ENCODE assay signal across 22 mouse cellular contexts in genomic region chr1:135182975-135183374, GRCm38 (mm10). TPM values are rescaled to one million over a fixed set of nuclear protein-coding genes. Genes with fewer than 3 reads are reported as not detected.
DNase-seq lines count a peak whose midpoint lies in the region; ATAC-seq and TF ChIP-seq lines count a peak whose summit lies in the region.
"Had no signal": no experiment of that assay in that cellular context is flagged by ENCODE, and none has a peak within 500 bp of the region (broad histone marks: within the 10 kb centered on the region; RNA-seq: fewer than 3 reads in every experiment).

No protein-coding gene starts in this region.

- no peak for TF ChIP-seq EP300 in stomach, postnatal 0 days (optimal IDR thresholded peaks at IDR 0.05)

- no peak overlapping the region for H3K4me2 ChIP-seq in forebrain, embryonic 13.5 days
- H3K4me2 ChIP-seq in lung, embryonic 16.5 days (ENCODE audit: low read depth, low read length) = no peak overlapping the region
- H3K4me2 ChIP-seq in liver, embryonic 15.5 days = no peak overlapping the region
- no peak overlapping the region for H3K4me2 ChIP-seq in stomach, postnatal 0 days (replicated peaks; ENCODE audit: low read depth)
- H3K4me2 ChIP-seq: embryonic facial prominence, embryonic 13.5 days; limb, embryonic 13.5 days; lung, embryonic 14.5 days; midbrain, embryonic 11.5 days had no signal

- DNase-seq in forebrain, embryonic 10.5 days (ENCODE audit: extremely low spot score, low spot score) = no peak
- no peak for DNase-seq in lung, adult 18-20 months
- peak; percentile 55 for DNase-seq in stomach, postnatal 0 days (ENCODE audit: low spot score)
- no peak for DNase-seq in gastrocnemius, adult 8-10 months (ENCODE audit: low spot score in 2 of 2)
- no peak for DNase-seq in gastrocnemius, postnatal 4 days (ENCODE audit: low spot score in 2 of 2)
- DNase-seq: cerebellum, adult 9-10 months; forebrain, postnatal 0 days; heart, postnatal 36 days; lung, embryonic 14.5 days; thymus, adult 2 months had no signal

- peak overlapping the region; percentile 30; the same call in 1 of the 2 replicates for H3K27ac ChIP-seq in forebrain, embryonic 10.5 days
- H3K27ac ChIP-seq in forebrain, embryonic 13.5 days = no peak overlapping the region
- no peak overlapping the region for H3K27ac ChIP-seq in lung, embryonic 16.5 days (ENCODE audit: low read length)
- no peak overlapping the region for H3K27ac ChIP-seq in liver, embryonic 15.5 days (replicated peaks)
- peak overlapping the region; percentile 88 for H3K27ac ChIP-seq in stomach, postnatal 0 days (replicated peaks)
- H3K27ac ChIP-seq: embryonic facial prominence, embryonic 13.5 days; hindbrain, postnatal 0 days; kidney, postnatal 0 days; limb, embryonic 13.5 days had no signal

- no peak for ATAC-seq in forebrain, embryonic 13.5 days
- ATAC-seq in lung, embryonic 16.5 days (ENCODE audit: low read depth) = 0 out of 2 replicates have a peak, but pooled peaks have one; percentile 36
- ATAC-seq in liver, embryonic 15.5 days (ENCODE audit: insufficient read depth) = peak; percentile 56
- peak; percentile 34 for ATAC-seq in stomach, postnatal 0 days (ENCODE audit: low FRiP score, low TSS enrichment)
- ATAC-seq: forebrain, postnatal 0 days; hindbrain, postnatal 0 days had no signal

- peaks cover 19% of the 10 kb centered on the region for H3K27me3 ChIP-seq in forebrain, embryonic 10.5 days (ENCODE audit: poor library complexity, severe bottlenecking)
- no peaks in the 10 kb centered on the region for H3K27me3 ChIP-seq in forebrain, embryonic 13.5 days
- H3K27me3 ChIP-seq in lung, embryonic 16.5 days (ENCODE audit: control insufficient read depth, insufficient read depth, low read depth, low read length) = no peaks in the 10 kb centered on the region
- H3K27me3 ChIP-seq in liver, embryonic 15.5 days = peaks cover 14% of the 10 kb centered on the region; the same call in 1 of the 2 replicates
- no peaks in the 10 kb centered on the region for H3K27me3 ChIP-seq in stomach, postnatal 0 days (ENCODE audit: control insufficient read depth, insufficient read depth, low read length)

- WGBS in forebrain, embryonic 10.5 days = 69% methylated on average over 3 of the region's 3 CpGs
- WGBS in forebrain, embryonic 13.5 days = 68% methylated on average over 3 of the region's 3 CpGs
- WGBS in lung, embryonic 16.5 days = 57% methylated on average over 3 of the region's 3 CpGs
- WGBS in liver, embryonic 15.5 days (ENCODE audit: insufficient replicate concordance) = 36% methylated on average over 3 of the region's 3 CpGs
- 43% methylated on average over 3 of the region's 3 CpGs for WGBS in stomach, postnatal 0 days

- TF ChIP-seq CTCF in stomach, postnatal 0 days (IDR thresholded peaks at IDR 0.05; ENCODE audit: low read depth) = no peak

- H3K36me3 ChIP-seq in forebrain, embryonic 10.5 days (replicated peaks) = no peaks in the 10 kb centered on the region
- no peaks in the 10 kb centered on the region for H3K36me3 ChIP-seq in forebrain, embryonic 13.5 days (ENCODE audit: poor library complexity, severe bottlenecking)
- H3K36me3 ChIP-seq in lung, embryonic 16.5 days (ENCODE audit: control insufficient read depth, insufficient read depth, low read length) = no peaks in the 10 kb centered on the region
- no peaks in the 10 kb centered on the region for H3K36me3 ChIP-seq in liver, embryonic 15.5 days (replicated peaks)
- H3K36me3 ChIP-seq in stomach, postnatal 0 days (ENCODE audit: control insufficient read depth, insufficient read depth, low read length) = no peaks in the 10 kb centered on the region
- H3K36me3 ChIP-seq: embryonic facial prominence, embryonic 13.5 days; limb, embryonic 13.5 days had no signal

- no peaks in the 10 kb centered on the region for H3K9me3 ChIP-seq in forebrain, embryonic 10.5 days
- H3K9me3 ChIP-seq in forebrain, embryonic 13.5 days (replicated peaks) = no peaks in the 10 kb centered on the region
- no peaks in the 10 kb centered on the region for H3K9me3 ChIP-seq in lung, embryonic 16.5 days (ENCODE audit: control insufficient read depth, low read length)
- no peaks in the 10 kb centered on the region for H3K9me3 ChIP-seq in liver, embryonic 15.5 days (replicated peaks)
- H3K9me3 ChIP-seq in stomach, postnatal 0 days (ENCODE audit: control insufficient read depth, low read length) = no peaks in the 10 kb centered on the region
- H3K9me3 ChIP-seq: embryonic facial prominence, embryonic 13.5 days; limb, embryonic 13.5 days had no signal

- H3K4me3 ChIP-seq in forebrain, embryonic 10.5 days = no peak overlapping the region
- no peak overlapping the region for H3K4me3 ChIP-seq in forebrain, embryonic 13.5 days
- H3K4me3 ChIP-seq in lung, embryonic 16.5 days (ENCODE audit: low read length) = no peak overlapping the region
- no peak overlapping the region for H3K4me3 ChIP-seq in liver, embryonic 15.5 days (replicated peaks)
- H3K4me3 ChIP-seq in stomach, postnatal 0 days (ENCODE audit: low read depth, low read length) = no peak overlapping the region
- H3K4me3 ChIP-seq: embryonic facial prominence, embryonic 13.5 days; limb, embryonic 13.5 days had no signal

- H3K9ac ChIP-seq in forebrain, embryonic 13.5 days = no peak overlapping the region
- H3K9ac ChIP-seq in lung, embryonic 16.5 days (ENCODE audit: low read length) = no peak overlapping the region
- H3K9ac ChIP-seq in liver, embryonic 15.5 days = no peak overlapping the region
- peak overlapping the region; percentile 38; the same call in 1 of the 2 replicates for H3K9ac ChIP-seq in stomach, postnatal 0 days (ENCODE audit: low read length)
- H3K9ac ChIP-seq: embryonic facial prominence, embryonic 13.5 days; forebrain, postnatal 0 days; limb, embryonic 13.5 days; lung, embryonic 14.5 days had no signal

- H3K4me1 ChIP-seq in forebrain, embryonic 10.5 days = peaks cover 22% of the 10 kb centered on the region
- peaks cover 10% of the 10 kb centered on the region for H3K4me1 ChIP-seq in forebrain, embryonic 13.5 days
- H3K4me1 ChIP-seq in lung, embryonic 16.5 days (replicated peaks; ENCODE audit: control insufficient read depth, insufficient read depth, low read length) = no peaks in the 10 kb centered on the region
- H3K4me1 ChIP-seq in liver, embryonic 15.5 days (replicated peaks) = peaks cover 7% of the 10 kb centered on the region; the same call in 1 of the 2 replicates
- peaks cover 3% of the 10 kb centered on the region; the same call in 1 of the 2 replicates for H3K4me1 ChIP-seq in stomach, postnatal 0 days (replicated peaks; ENCODE audit: control insufficient read depth, insufficient read depth)
- H3K4me1 ChIP-seq: limb, embryonic 13.5 days had no signal

RNA-seq across cellular contexts. Expression of gene Gpr37l1, which starts 15.5 kb away (rescaled TPM):
- polyA plus RNA-seq in forebrain, embryonic 10.5 days (2016; fragmentation: Nextera tagmentation; extraction: Ambion mirVana) = not detected in 2 replicates
- not detected in 2 replicates for polyA plus RNA-seq in forebrain, embryonic 13.5 days (2015; fragmentation: Nextera tagmentation; extraction: Ambion mirVana)
- polyA plus RNA-seq in lung, embryonic 16.5 days (2015; fragmentation: Nextera tagmentation; extraction: Ambion mirVana) = not detected in 2 replicates
- polyA plus RNA-seq in liver, embryonic 15.5 days (2015; fragmentation: Nextera tagmentation; extraction: Ambion mirVana) = not detected in 2 replicates
- 3.1 and 3.4 TPM in 2 replicates for polyA plus RNA-seq in stomach, postnatal 0 days (2015; fragmentation: Nextera tagmentation; extraction: Ambion mirVana)
- under 1 TPM; 0.15 to 0.36 (median 0.27) TPM for total RNA-seq in gastrocnemius, adult 8-10 months (2022)
- total RNA-seq in gastrocnemius, postnatal 4 days (2021) = 1 to 10 TPM; 1.3 to 1.7 TPM
- total RNA-seq: granulocyte monocyte progenitor cell, adult 5-6 weeks had no signal
- polyA plus RNA-seq: embryonic facial prominence, embryonic 13.5 days; heart, embryonic 14.5 days; kidney, postnatal 0 days; lung, embryonic 14.5 days; midbrain, embryonic 11.5 days; neural tube, embryonic 11.5 days had no signal

RNA-seq across cellular contexts. Expression of gene Arl8a, which starts 36.4 kb away (rescaled TPM):
- polyA plus RNA-seq in forebrain, embryonic 10.5 days (2016; fragmentation: Nextera tagmentation; extraction: Ambion mirVana) = 37.6 and 39.2 TPM in 2 replicates
- 161 and 162 TPM in 2 replicates for polyA plus RNA-seq in forebrain, embryonic 13.5 days (2015; fragmentation: Nextera tagmentation; extraction: Ambion mirVana)
- polyA plus RNA-seq in lung, embryonic 16.5 days (2015; fragmentation: Nextera tagmentation; extraction: Ambion mirVana) = 37.4 and 42.9 TPM in 2 replicates
- 11.2 and 12.4 TPM in 2 replicates for polyA plus RNA-seq in liver, embryonic 15.5 days (2015; fragmentation: Nextera tagmentation; extraction: Ambion mirVana)
- 42.2 and 43.9 TPM in 2 replicates for polyA plus RNA-seq in stomach, postnatal 0 days (2015; fragmentation: Nextera tagmentation; extraction: Ambion mirVana)
- total RNA-seq in gastrocnemius, adult 8-10 months (2022) = 10 to 100 TPM; 16.6 to 19.3 (median 18.0) TPM
- 10 to 100 TPM; 49.9 to 50.9 TPM for total RNA-seq in gastrocnemius, postnatal 4 days (2021)

RNA-seq across cellular contexts. Expression of gene Ptpn7, which starts 50.5 kb away (rescaled TPM):
- polyA plus RNA-seq in forebrain, embryonic 10.5 days (2016; fragmentation: Nextera tagmentation; extraction: Ambion mirVana) = 1.9 and 2.3 TPM in 2 replicates
- 0.34 and 0.53 TPM in 2 replicates for polyA plus RNA-seq in forebrain, embryonic 13.5 days (2015; fragmentation: Nextera tagmentation; extraction: Ambion mirVana)
- 4.4 and 6.1 TPM in 2 replicates for polyA plus RNA-seq in lung, embryonic 16.5 days (2015; fragmentation: Nextera tagmentation; extraction: Ambion mirVana)
- 10.7 and 10.9 TPM in 2 replicates for polyA plus RNA-seq in liver, embryonic 15.5 days (2015; fragmentation: Nextera tagmentation; extraction: Ambion mirVana)
- polyA plus RNA-seq in stomach, postnatal 0 days (2015; fragmentation: Nextera tagmentation; extraction: Ambion mirVana) = 0.32 and 0.46 TPM in 2 replicates
- under 1 TPM; 0.12 to 0.22 (median 0.15) TPM for total RNA-seq in gastrocnemius, adult 8-10 months (2022)
- 1 to 10 TPM; 1.1 to 1.4 TPM for total RNA-seq in gastrocnemius, postnatal 4 days (2021)
- total RNA-seq: layer of hippocampus, adult 18-20 months had no signal

Comparison
In these comparisons a context has a peak if more than half of its experiments do, and no peak if none do; other contexts are left out.
1. H3K27ac ChIP-seq: peak in forebrain, embryonic 10.5 days (single experiment) and stomach, postnatal 0 days (single experiment); none in forebrain, embryonic 13.5 days (single experiment), lung, embryonic 16.5 days (single experiment) and liver, embryonic 15.5 days (single experiment).